Mouse (Mus musculus) T-helper 2 cell (primary cell): ENCODE data around the gene Rab3c.

Experiments
- in situ Hi-C: fragments of 300-600 bp; cut with MboI, MseI; formaldehyde crosslinking; loops from one replicate; pipeline ENCODE4 v1.15.1; 2025; ENCODE audit warnings: high pct_unique_total_duplicates

Gene Rab3c

DNA sequence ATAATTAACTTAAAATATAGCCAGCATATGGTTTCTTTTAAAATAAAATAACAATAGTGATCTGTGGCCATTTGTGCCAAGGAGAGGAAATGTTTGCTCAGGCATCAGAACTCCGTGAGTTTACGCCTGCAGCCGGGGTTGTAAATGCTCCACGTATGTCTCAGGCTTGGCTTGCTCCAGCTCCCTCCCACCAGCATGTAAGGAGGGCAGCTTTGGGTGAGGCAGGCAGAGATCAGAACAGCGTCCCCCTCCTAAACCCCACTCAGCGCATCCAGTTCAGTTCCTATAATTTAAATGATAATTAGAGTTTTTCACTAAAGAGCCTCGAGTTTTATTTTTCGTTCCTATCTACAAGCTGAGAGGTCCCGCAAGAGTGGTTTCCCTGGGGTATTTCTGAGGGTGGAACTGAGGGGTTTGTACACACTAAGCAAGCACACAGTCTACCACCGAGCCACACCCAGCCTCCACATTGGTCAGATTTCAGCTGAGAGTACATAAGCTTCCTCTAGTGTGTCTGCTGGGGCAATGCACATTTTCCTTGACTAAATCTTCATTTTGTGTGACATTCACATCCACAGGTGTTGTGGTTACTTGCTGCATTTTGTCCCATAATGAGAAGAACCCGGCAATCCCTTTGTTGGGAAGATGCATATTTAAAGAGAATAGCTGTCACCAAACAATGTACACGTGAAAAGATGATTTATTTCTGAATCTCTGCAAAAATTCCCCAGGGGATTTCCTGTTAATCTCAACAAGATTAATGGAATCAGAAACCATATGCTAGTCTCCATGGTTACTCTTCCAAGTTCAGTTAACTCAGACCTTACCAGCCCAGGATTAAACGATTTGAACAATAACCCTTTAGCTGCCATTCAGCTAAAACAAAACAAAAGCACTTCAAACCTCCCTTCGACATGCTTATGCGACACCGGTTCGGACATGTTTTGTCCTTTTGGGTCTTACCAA lies 186.8 kb downstream of the Rab3c start:
- in situ Hi-C loops, result no loop called here

DNA sequence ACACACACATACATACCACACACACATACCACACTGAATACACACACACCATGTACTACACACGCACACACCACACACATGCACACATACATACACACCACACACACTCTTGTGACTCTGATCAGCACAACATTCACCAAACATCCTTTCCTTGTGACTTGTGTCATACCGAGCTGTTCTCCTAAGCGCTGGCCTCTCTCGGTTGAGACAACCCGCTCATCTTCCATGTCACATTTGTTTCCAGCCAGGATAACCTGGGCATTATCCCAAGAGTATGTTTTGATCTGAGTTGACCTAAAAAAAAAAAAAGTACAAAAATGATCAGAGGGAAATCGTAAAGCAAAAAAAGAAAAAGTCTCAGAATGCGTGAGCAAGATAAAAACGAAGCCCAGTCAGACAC lies 196.8 kb downstream of the Rab3c start:
- in situ Hi-C loops, result no loop called here

DNA sequence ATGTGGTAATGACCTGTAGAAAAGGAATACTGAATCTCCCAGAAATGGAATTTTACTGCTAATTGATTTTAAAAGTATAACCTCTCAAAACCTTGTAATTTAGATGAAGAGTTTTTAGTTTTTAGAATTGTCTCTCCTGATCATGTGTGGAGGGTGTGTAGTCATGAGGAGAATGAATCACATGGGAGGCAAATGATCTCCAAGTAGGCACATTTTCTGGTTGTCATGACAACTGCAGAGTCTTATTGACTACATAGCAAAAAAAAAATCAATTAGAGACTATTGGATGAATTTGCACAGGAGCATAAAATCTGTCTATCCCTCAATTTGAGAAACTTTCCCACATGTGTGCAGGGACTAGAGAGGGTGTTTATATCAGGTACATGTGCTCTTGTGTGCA lies 199.6 kb downstream of the Rab3c start:
- in situ Hi-C loops, result no loop called here

DNA sequence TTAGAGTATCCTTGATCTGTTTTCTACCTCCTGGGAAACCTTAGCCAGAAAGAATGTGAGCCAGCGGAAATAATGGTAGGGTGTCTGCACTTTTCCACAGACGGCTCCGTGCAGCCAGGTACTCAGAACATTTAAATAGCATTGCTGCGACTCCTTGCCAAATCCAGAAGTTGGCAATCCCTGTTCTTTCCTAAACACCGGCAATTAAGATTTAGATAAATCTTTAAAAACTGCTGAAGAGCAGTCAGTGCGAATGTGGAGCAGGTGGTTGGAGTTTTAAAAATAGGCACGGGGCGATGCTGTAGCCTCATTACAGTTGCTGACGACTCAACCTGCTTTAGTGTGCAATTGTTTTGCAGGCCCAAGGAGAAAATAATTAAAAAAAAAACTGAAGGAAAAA lies 205.2 kb downstream of the Rab3c start:
- in situ Hi-C loops, result no loop called here

DNA sequence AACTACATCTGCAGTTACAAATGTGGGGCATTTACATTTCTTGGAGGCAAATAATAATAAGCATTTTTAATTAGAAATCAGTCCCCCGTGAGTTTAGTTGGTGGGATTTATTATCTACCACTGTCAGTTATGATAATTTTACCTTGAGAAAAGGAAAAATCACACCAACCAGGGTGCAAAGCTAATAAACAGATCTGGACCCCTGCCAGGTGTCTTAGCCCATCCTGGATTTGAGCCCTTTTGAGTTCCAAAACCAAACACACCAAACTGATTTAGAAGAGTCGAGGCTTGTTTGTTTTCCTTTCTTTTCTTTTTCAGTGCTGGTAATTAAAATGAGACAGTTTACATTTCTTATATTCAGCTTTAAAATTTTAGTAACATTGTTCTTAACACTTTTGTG lies 206.6 kb downstream of the Rab3c start:
- in situ Hi-C loops, result no loop called here

DNA sequence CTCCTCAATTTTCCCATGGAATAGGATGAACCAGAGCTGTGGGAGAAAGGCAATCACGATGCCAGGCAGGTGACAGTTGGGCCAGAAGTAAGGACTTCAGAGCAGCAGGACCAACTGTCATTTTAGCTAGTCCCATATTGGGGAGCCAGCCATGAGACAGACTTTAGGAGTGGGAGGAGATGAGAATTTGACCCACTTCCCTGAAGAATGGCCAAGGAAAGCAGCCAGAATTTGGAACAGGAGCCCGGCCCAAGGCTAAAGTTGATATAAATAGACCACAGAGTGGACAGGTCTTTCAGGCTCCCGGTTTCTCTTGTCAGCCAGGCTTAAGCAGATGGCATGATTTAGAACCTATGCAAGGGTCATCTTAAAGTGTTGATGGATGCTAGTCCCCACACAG lies 213.6 kb downstream of the Rab3c start:
- in situ Hi-C loops, result no loop called here

DNA sequence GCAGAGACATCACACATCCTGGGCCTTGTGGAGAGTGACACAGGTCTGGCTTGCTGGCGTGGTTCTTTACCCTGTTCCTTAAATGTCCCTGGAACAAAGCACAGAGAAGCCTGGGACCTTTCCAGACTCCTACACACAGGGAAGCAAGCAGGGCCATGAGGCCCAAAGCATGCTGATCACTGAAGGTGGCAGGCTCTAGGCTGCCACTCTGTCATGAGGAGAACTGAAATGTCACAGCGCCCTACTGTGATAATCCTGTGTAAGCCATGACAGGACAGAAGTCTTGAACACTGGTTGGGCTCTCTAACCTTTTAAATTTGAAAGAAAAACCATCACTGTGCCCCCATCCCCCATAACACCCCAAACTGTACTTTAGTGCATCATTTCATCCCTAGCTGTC lies 214.1 kb downstream of the Rab3c start:
- in situ Hi-C loops, result no loop called here

DNA sequence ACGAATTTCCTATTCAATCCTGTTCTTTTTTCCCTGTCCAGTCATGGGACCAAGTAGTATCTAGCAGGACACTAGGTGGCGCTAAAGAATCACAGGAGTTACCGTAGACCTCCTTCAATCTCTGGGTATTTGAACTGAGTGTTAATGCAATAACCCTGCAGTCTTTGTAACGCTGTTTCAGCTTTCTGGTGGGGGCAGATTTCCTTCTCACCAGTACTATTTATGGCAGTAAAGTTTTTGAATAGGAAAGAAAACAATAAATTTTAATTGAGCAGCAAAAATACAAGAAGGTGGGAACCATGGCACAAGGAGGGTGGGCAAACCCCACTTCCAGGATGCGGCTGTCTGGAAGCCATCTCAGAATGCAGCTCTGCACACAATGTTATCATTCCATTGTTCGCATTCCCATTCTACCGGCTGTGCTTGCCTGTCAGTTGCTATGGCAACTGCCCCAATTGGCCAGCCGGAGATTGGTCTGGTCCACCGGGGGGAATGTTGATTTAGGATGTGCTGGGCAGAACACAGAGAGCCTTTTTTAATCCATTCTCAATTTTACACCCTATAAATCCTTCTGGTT lies 217.9 kb downstream of the Rab3c start:
- in situ Hi-C loops, result loop anchor here (5.0 kb wide), 1 partner anchor 304 kb away; no protein-coding TSS in a partner anchor

DNA sequence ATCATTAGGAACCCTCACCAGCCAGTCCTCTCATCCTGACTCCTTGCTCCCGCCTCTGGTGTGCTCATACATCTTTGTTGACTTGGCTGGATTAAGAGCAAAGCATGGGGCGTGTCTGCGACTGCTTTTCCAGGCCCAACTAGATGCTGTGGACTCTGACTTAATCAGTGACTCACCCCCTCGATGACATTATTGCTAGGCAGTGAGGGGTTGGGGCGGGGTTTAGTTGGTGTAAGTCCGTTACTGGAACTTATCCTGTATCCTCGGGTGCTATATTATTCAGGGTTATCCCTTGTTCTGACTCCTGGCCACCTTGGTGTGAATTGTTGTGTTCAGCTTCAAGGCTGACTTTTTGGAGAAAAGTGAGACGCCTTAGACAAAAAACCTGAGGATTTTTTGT lies 218.5 kb downstream of the Rab3c start:
- in situ Hi-C loops, result loop anchor here (5.0 kb wide), 1 partner anchor 305 kb away; no protein-coding TSS in a partner anchor

DNA sequence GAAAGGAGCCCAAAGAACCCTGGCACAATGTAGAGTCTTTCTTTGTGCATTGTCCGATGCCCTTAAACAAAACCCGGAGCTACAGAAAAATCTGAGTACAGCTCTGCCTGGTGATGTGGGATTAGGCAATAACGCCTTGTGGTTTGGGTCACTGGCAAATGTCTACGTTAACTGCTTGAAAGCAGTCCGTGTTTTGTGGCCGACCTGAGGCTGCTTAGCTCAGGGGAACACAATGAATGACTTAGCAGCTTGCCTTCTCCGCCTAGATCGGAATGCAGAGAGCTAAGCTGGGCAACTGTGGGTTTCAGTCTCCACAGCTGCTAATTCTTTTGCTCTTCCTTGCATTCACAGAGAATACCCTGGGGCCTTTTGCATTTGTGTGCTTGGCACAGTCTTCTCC lies 226.3 kb downstream of the Rab3c start:
- in situ Hi-C loops, result no loop called here

DNA sequence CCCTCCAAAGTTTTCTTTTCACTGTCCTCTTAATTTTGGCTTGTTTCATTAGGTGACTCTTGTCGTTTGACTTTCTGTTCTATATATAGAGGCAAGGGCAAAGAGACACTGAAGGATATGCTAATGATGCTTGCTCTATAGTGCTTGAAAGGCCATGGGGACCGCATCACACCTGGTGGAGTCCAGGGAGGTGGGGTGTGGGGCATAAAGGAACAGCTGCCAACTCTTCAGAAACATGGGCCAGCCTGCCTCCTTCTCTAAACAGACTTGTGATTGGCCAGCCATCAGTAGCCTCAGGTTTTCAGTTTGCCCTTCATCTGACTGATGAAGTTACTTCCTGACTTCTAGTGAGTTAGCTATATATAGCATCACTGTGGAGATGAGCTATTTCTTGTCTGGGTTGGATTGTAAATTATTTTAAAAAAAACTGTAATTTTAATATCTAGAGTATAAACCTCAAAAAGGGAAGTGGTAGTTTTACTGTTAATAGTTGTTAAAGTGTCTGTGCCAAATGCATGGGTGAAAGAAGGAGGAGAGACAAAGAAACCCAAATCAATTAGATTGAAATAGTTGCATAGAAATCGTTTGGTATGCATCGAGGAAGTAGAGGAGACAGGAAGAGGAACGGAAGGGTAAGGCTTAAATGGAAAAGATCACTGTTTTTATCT lies 231.9 kb downstream of the Rab3c start:
- in situ Hi-C loops, result no loop called here

DNA sequence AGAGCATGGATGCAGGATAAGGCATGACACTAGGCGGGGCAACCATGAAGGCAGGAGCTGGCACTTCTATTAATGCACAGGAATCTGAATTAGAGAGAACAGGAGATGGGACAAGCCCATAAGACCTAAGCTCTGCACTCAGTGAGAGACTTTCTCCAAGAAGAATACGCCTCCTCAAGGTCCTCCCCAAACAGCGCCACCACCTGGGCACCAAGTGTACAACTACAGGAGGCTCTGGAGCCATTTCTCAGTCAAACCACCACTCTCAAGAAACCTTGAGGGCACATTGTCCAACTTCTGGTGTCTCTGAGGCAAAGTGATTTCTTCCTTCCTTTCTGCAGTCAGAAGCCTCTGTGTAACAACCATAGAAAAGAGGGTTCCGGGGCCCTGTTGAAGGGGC lies 236.4 kb downstream of the Rab3c start:
- in situ Hi-C loops, result no loop called here

DNA sequence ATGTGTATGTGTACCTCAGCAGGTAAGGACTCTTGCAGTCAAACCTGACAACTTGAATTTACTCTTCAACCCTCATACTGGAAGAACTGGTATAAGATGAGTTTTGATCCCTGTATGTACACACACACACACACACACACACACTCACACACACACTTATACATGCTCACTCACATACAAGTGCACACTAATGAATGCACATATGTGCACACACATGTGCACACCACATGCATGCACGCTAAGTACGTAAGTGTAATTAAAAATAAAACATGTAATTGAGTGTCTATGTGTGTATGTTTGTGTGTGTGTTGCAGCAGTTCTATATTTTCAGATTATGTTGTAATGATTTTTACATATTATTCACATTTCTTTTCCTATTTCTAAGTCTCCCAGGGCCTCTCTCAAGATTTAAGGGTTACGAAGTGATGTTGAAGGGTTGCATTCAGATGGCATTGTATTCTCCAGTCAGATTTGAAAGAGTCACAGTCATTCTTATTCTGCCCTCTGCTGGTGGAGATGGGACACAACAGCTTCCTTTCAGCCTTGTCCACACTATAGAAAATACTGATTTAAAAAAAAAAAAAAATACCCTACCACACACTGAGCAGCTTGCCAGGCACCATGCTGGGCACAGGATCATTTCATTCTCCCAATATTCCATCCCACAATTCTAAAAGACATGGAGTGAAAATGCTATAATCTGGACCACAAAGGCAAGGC lies 240.9 kb downstream of the Rab3c start:
- in situ Hi-C loops, result no loop called here

DNA sequence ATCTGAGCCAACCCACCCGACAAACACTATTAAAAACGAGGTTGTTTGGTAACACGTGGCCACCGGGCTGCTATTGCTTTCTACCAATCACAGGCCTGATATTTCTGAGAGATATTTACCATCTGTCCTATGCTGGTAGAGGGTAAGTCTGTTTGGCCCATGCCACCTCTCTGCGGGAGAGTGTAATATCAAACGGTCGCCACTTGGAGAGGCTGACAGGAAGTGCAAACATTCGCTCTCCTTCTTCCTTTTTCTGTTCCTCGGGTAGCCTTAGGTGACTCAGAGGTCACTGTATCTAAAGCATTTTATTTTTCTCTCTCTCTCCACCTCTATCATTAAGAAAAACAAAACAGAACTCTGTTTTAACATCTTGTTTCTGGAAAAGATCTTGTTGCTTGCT lies 241.6 kb downstream of the Rab3c start:
- in situ Hi-C loops, result no loop called here

DNA sequence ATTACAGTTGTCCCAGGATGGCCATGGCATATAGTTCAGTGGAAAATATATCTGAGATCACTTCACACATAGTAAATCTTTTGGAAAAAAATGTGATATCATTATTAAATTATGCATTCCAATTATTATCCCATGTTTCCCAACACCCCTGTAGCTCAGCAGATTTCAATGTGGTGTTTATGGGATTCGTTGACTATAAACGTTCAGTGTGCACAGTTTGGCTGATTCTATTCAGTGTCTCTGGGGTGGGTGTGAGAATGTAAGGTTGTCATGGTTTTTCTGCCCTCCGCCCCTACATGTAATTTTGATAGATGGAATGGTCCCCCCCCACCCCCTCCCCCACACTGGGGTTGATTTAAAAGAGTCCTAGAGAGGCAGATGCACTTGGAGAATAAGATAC lies 242.3 kb downstream of the Rab3c start:
- in situ Hi-C loops, result no loop called here

DNA sequence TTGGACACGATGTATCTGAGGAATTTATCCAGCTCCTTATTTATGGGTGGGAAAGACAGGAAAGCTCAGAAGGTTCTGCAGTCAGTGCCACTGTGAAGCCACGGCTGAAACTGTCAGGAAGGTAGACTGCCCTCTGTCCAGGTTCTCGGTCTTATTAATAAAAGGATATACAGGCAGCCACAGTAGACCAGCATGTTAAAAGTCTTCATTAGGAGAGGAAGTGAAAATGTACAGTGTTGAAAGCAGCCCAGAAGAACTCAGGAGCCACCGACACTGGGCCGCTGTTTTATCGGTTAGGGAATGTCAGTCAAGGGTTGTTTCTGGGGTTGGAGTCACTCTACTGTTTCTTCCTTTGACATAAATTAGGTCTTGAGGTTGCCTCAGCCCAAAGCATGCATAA lies 245.9 kb downstream of the Rab3c start:
- in situ Hi-C loops, result no loop called here

DNA sequence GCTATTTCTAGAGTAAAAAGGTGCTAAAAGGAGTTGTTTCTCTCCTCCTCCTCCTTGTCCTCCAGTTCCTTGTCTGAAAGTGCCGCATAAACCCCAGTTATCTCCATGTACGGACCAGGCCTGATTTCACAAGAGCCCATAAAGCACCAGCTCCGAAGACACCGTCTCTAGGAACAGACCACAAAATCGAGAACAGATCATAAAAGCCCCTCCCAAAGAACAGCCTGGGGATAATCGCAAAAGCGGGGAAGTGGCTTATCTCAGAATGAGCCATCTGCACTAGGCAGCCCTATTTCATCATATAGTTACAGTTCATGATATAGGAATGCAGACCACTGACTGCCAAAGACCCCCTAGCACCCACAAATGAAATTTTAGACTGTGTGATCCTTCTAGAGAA lies 246.8 kb downstream of the Rab3c start:
- in situ Hi-C loops, result no loop called here

DNA sequence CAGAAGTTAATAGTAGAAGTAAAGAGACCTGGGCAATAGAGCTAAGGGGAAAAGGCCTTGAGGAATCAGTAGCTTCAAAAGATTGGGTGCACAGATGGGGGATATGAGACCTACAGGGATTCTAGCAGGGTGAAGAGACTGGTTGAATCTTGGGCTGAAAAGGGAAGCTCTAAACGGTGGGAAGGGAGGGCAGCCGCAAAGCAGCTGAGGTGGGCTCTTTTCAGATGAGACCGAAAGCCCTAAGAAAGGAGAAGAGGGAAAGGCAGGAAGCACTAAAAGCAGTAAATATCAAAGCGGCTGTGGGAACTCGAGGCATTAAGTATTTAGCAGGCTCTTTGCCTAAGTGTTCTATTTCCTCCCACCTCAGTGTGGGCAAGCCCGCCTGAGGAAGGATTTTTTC lies 248.9 kb downstream of the Rab3c start:
- in situ Hi-C loops, result no loop called here

DNA sequence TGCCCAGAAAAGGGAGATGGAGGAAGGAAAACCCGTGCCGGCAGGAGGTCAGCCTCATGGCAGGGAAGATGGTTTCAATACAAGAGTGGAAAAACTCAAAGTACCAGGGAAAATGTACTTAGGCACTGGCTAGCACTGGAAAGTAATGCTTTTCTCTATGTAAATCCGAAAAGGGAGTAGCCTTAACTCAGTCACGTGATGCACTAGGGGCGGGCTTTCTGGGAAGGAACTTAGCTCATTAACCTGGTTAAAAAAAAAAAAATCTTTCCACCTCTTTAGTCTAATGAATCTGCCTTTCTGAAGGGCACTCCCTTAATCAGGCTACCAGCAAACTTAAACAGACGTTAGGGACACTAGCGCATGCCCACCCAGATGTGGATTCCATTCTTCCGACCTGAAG lies 249.7 kb downstream of the Rab3c start:
- in situ Hi-C loops, result no loop called here

DNA sequence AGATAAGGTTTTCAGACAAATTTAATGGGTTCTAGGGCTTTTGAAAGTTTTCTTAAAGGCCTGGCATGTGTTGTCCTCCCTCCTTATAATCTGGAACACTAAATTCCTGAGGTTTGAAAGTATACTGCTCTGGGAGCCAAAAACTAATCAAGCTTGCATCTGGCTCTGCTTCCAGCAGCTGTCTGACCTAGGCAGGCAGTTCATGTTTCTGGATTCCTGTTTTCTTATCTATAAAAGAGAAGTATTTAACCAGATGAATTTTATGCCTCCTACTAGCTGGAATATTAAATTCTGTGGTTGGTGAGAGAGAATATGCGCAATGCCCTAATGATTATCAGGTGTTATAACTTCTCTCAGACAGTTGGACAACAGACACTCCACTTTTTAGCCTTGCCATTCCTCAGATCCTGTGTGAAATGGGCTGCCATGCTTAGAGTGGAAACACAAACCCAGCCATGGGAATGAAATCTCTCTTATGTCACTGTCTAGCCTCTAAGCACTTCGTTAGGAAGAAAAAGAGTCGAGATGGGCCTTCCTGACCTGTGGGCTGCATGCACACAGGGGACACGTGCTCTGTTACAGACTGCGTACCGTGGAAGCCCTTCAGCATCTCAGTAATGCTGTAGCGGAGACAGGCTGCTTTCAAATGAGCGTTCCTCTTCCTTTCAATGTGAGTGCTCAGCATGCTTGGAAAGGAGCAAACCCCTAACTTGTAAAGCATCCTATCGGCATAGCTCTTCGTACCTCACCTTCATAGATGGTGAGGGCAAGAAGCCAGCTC lies 256.2 kb downstream of the Rab3c start:
- in situ Hi-C loops, result loop anchor here (10.0 kb wide), 1 partner anchor 250 kb away; no protein-coding TSS in a partner anchor

DNA sequence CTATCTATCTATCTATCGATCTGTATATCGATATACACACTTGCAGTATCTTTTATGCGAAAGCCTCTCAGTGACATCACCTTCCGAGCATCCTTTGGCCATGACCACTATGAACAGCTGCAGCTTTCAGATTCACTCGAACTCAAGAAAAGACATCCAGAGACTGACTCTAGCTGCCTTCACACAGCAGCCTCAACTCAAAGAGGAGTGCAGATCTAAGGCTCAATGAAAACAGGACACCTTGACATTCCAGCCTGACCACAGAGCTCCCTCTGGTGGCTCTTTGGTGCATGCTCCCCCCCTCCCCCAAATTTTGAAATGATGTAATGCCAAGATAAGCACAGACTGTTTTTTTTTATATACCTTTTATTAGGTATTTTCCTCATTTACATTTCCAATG lies 257.8 kb downstream of the Rab3c start:
- in situ Hi-C loops, result loop anchor here (10.0 kb wide), 1 partner anchor 248 kb away; no protein-coding TSS in a partner anchor
